Mouse (Mus musculus) liver, embryonic 16.5 days (tissue): ENCODE results near the gene Thoc6. TPM values are rescaled to one million over a fixed set of nuclear protein-coding genes. Genes with fewer than 3 reads are reported as not detected.

ENCODE experiments used
- ATAC-seq: fragments of 200-750 bp; cut with Nextera tagmentation; 2 replicates; pipeline ENCODE4 v1.8.0; 2017; ENCODE audit warnings: low read depth, mild to moderate bottlenecking, moderate number of reproducible peaks, moderate library complexity
- H3K27ac ChIP-seq: fragments of 300-500 bp; sonication (generic); 2 replicates; pipeline ENCODE4 v1.5.1; 2014; ENCODE audit warnings: mild to moderate bottlenecking, low read length
- H3K27me3 ChIP-seq: fragments of 300-500 bp; sonication (generic); 2 replicates; pipeline ENCODE4 v1.6.1; 2014; ENCODE audit warnings: low read depth, low read length, mixed read lengths; ENCODE audit not compliant: control insufficient read depth, insufficient read depth
- H3K36me3 ChIP-seq: fragments of 300-500 bp; sonication (generic); 2 replicates; pipeline ENCODE4 v1.6.1; 2014; ENCODE audit warnings: mild to moderate bottlenecking; ENCODE audit not compliant: control insufficient read depth, insufficient read depth
- H3K4me1 ChIP-seq: fragments of 300-500 bp; sonication (generic); 2 replicates; pipeline ENCODE4 v1.6.1; 2014; ENCODE audit warnings: low read depth, low read length, mixed read lengths; ENCODE audit not compliant: control insufficient read depth
- H3K4me2 ChIP-seq: fragments of 300-500 bp; sonication (generic); 2 replicates; pipeline ENCODE4 v1.6.1; 2014; ENCODE audit warnings: low read depth, low read length, mixed read lengths
- H3K4me3 ChIP-seq: fragments of 300-500 bp; sonication (generic); 2 replicates; pipeline ENCODE4 v1.5.1; 2014; ENCODE audit warnings: low read depth, mild to moderate bottlenecking, low read length
- H3K9ac ChIP-seq: fragments of 300-500 bp; sonication (generic); 2 replicates; pipeline ENCODE4 v1.6.1; 2014; ENCODE audit warnings: low read depth, low read length
- H3K9me3 ChIP-seq: fragments of 300-500 bp; sonication (generic); replicated peaks from 2 replicates; pipeline ENCODE4 v1.6.1; 2016; ENCODE audit warnings: low read length; ENCODE audit not compliant: control insufficient read depth
- WGBS: fragments of 180-500 bp; shearing (Covaris S2); extraction: QIAGEN DNeasy Blood & Tissue Kit; methylation state at CpG from one replicate; pipeline ENCODE4 v1.1.7; 2014; ENCODE audit not compliant: insufficient replicate concordance; 5-methylcytosine and 5-hydroxymethylcytosine counted together
- polyA plus RNA-seq: library from polyadenylated mRNA; unstranded; fragments of >200 nt; fragmentation: Nextera tagmentation; extraction: Ambion mirVana; gene quantifications from 2 replicates; pipeline ENCODE4 v1.2.1, GENCODE M21; 2015

The Thoc6 gene
- polyA plus RNA-seq, 1 experiment from 2014 or later = 19.1 TPM

- peaks cover 2% of the 10 kb centered on the region for H3K4me1 ChIP-seq
- peak overlapping the region; percentile 63 for H3K4me3 ChIP-seq
- no peaks in the 10 kb centered on the region for H3K9me3 ChIP-seq
- H3K27me3 ChIP-seq = peaks cover 50% of the 10 kb centered on the region
- peak; percentile 92 for ATAC-seq
- peak overlapping the region; percentile 12; the same call in 1 of the 2 replicates for H3K9ac ChIP-seq
- H3K4me2 ChIP-seq = peak overlapping the region; percentile 88
- WGBS = under 1% methylated on average over 26 of the region's 28 CpGs
- no peaks in the 10 kb centered on the region for H3K36me3 ChIP-seq
- H3K27ac ChIP-seq = no peak overlapping the region
These were observed 26.4 kb upstream of the Thoc6 start for GRCm38 (mm10) chr17:23700079-23700478.

GRCm38 (mm10) chr17:23699131-23700077, 25.7 kb upstream of the Thoc6 start:
- peaks cover 2% of the 10 kb centered on the region for H3K4me1 ChIP-seq
- H3K27ac ChIP-seq = no peak overlapping the region
- H3K9me3 ChIP-seq = no peaks in the 10 kb centered on the region
- ATAC-seq = peak; percentile 49
- peaks cover 50% of the 10 kb centered on the region for H3K27me3 ChIP-seq
- peak overlapping the region; percentile 12; the same call in 1 of the 2 replicates for H3K9ac ChIP-seq
- H3K4me3 ChIP-seq = peak overlapping the region; percentile 63
- peak overlapping the region; percentile 88 for H3K4me2 ChIP-seq
- H3K36me3 ChIP-seq = no peaks in the 10 kb centered on the region
- WGBS = under 1% methylated on average over 87 of the region's 101 CpGs

GRCm38 (mm10) chr17:23695801-23696200, 22.1 kb upstream of the Thoc6 start:
- Histone ChIP-seq H3K9me3 (no peaks in the 10 kb centered on the region), H3K4me2 (no peak overlapping the region), H3K27me3 (peaks cover 41% of the 10 kb centered on the region), H3K9ac (no peak overlapping the region), H3K36me3 (no peaks in the 10 kb centered on the region), H3K4me3 (no peak overlapping the region), H3K27ac (no peak overlapping the region), H3K4me1 (peaks cover 2% of the 10 kb centered on the region)
- 30% methylated on average over 3 of the region's 3 CpGs for WGBS
- no peak for ATAC-seq

GRCm38 (mm10) chr17:23694491-23694890, 20.8 kb upstream of the Thoc6 start:
- Histone ChIP-seq H3K36me3 (no peaks in the 10 kb centered on the region), H3K4me1 (peaks cover 2% of the 10 kb centered on the region), H3K27ac (no peak overlapping the region), H3K9me3 (no peaks in the 10 kb centered on the region), H3K9ac (no peak overlapping the region), H3K27me3 (peaks cover 27% of the 10 kb centered on the region), H3K4me2 (no peak overlapping the region), H3K4me3 (no peak overlapping the region)
- 38% methylated on average over 1 of the region's 1 CpGs for WGBS
- ATAC-seq = no peak

- ATAC-seq = no peak
- Histone ChIP-seq H3K36me3 (no peaks in the 10 kb centered on the region), H3K27ac (no peak within 1 kb of the TSS), H3K4me3 (no peak within 1 kb of the TSS), H3K4me1 (peaks cover 4% of the 10 kb centered on the region; the same call in 1 of the 2 replicates), H3K4me2 (no peak within 1 kb of the TSS), H3K9me3 (no peaks in the 10 kb centered on the region), H3K27me3 (peaks cover 58% of the 10 kb centered on the region), H3K9ac (no peak within 1 kb of the TSS)
- WGBS = 22% methylated on average over 15 of the region's 15 CpGs
These were observed 10.4 kb upstream of the Thoc6 start, which contains the start of gene Cldn9 for GRCm38 (mm10) chr17:23683856-23684672. TSS of gene Cldn9 (minus strand) at chr17:23684026.

GRCm38 (mm10) chr17:23683226-23683625, 9.5 kb upstream of the Thoc6 start:
- no peak for ATAC-seq
- H3K27me3 ChIP-seq = peaks cover 66% of the 10 kb centered on the region
- H3K27ac ChIP-seq = no peak overlapping the region
- H3K9me3 ChIP-seq = no peaks in the 10 kb centered on the region
- H3K4me1 ChIP-seq = peaks cover 4% of the 10 kb centered on the region; the same call in 1 of the 2 replicates
- no peak overlapping the region for H3K4me2 ChIP-seq
- 26% methylated on average over 15 of the region's 15 CpGs for WGBS
- no peak overlapping the region for H3K4me3 ChIP-seq
- no peaks in the 10 kb centered on the region for H3K36me3 ChIP-seq
- H3K9ac ChIP-seq = no peak overlapping the region

GRCm38 (mm10) chr17:23682530-23682929, 8.8 kb upstream of the Thoc6 start:
- no peak overlapping the region for H3K27ac ChIP-seq
- 50% methylated on average over 3 of the region's 3 CpGs for WGBS
- peaks cover 73% of the 10 kb centered on the region for H3K27me3 ChIP-seq
- H3K9ac ChIP-seq = no peak overlapping the region
- H3K4me2 ChIP-seq = no peak overlapping the region
- no peaks in the 10 kb centered on the region for H3K36me3 ChIP-seq
- no peak for ATAC-seq
- no peak overlapping the region for H3K4me3 ChIP-seq
- peaks cover 4% of the 10 kb centered on the region for H3K4me1 ChIP-seq
- H3K9me3 ChIP-seq = no peaks in the 10 kb centered on the region

- Histone ChIP-seq H3K27ac (no peak overlapping the region), H3K4me3 (no peak overlapping the region), H3K27me3 (peaks cover 78% of the 10 kb centered on the region), H3K9me3 (no peaks in the 10 kb centered on the region), H3K4me2 (no peak overlapping the region), H3K36me3 (no peaks in the 10 kb centered on the region), H3K9ac (no peak overlapping the region), H3K4me1 (peaks cover 4% of the 10 kb centered on the region)
- no peak for ATAC-seq
- WGBS = 36% methylated on average over 4 of the region's 4 CpGs
These were observed 8.4 kb upstream of the Thoc6 start for GRCm38 (mm10) chr17:23682092-23682491.
